Mouse (Mus musculus) layer of hippocampus, postnatal 14 days (tissue): Measurements from ENCODE around the gene Mest. TPM values are rescaled to one million over a fixed set of nuclear protein-coding genes. Genes with fewer than 3 reads are reported as not detected.

Experiments
- DNase-seq, 2 experiments: peaks; one replicate each; pipeline ENCODE4 v3.0.0; 2021 to 2022; ENCODE audit warnings: low spot score in 2 of 2, mixed read lengths in 1 of 2
- total RNA-seq, 2 experiments: library from RNA; stranded (reverse); gene quantifications; 2 replicates each; pipeline ENCODE4 v1.2.3; 2021

The Mest gene
- total RNA-seq, 2 experiments from 2014 or later: 72.8 to 77.3 TPM

DNA sequence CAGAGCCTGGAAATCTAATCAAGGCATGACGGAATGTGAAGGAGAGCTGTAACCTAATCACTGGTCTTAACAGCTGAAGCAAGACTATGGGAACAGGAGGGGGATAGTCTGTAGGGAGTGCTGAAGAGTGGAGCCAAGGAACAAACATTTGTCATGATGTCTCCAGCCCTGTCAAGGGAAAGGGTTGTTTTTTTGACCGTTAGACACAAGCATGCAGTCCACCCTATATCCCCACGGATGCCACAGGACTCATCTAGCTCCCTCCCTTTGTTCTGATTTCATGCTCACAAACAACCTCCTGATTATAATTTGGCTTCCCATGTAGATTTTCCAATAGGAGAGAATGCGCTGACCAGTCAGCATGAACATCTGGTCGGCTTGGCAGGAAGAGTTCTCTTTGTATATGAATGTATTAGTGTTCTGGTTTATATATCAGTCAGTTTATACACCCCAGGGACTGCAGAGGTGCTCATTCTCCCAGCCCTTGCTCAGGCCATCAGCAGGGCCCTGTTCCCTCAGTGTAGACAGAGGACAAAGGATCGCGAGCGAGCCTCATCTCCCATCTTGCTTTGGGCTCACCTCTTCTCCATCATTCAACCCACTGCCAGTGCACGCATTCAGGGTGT, 19.3 kb upstream of the Mest start:
- DNase-seq: no peak

DNA sequence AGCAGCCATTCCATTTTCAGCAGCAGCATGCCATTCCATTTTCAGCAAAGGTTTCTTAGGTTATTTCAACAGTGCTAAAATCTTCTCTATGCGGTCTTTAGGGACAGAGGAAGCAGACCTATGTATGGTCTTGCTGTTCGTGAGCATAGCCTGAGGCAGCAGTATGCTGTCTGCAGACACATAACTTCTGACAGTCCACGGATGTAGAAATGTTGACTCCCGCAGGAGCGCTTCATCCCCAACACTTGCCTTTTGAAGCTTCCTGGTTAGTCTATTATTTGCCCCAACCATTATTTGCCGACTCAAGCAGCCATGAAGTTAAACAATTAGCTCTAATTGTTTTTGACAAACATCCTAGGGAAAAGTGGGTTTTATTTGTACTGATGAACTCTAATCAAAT, 14.2 kb upstream of the Mest start:
- DNase-seq: no peak

DNA sequence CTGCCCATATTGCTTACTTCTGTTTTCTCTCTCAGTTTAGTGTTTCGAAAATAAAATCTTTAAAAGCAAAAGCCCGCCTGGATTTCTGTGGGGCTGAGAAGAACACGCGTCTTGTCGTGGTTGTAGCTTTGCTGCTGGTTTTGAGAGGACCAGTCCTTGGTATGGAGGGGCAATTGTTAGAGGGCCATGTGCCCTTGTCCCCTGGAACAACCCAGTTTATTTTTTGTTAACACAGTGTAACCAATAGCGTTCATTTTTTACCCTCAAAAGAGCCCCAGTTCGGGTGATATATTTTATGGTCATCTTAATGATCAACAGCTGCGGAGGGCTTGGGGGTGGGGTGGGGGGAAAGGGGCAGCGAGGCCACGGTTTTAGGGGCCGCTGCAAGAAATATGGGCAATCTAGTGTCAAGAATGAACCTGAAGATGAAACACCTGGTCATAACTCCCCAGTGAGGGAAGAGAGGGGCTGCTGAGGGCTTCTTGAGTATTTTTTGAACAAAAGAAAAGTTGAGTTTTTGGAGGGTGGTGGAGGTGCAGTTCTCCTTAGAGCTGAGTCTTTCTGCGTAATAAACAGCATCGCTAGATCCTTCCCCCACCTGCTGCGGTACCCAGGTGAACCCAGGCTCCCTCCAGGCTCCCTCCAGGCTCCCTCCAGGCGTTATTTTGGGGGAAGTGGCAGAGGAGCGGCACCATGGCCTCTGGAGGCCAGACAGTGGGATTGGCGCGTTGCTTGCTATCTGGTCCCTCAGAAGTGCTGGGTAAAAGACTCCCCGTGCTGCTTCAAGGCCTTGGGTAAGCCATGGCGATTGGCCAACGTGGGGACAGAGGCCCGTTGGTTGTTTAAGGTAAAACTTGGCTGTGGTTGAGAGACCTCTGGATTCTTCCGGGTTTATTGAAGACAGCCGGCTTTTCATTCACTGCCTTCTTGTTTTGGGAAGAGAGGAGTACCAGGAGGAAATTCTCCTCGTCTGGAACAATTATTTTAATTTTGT, 12.7 kb upstream of the Mest start:
- no peak for DNase-seq

DNA sequence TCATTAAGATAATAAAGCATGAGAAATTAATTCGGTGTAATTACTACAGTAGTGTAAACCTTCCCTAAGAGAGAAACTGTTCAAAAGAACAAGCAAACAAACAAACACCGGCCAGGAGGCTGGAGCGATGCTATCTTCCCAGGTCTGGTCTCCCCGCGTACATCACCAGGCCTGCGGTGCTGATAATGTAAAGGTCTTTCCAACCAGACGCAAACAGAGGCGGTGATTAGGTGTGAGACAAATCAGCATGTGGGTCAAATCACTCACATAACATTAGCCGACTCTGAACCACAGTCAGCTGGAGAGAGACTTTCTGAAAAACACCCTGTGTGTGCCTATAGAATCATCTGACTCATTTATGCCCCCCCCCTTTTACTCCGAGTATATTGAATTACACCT, 12.0 kb upstream of the Mest start:
- DNase-seq: no peak

DNA sequence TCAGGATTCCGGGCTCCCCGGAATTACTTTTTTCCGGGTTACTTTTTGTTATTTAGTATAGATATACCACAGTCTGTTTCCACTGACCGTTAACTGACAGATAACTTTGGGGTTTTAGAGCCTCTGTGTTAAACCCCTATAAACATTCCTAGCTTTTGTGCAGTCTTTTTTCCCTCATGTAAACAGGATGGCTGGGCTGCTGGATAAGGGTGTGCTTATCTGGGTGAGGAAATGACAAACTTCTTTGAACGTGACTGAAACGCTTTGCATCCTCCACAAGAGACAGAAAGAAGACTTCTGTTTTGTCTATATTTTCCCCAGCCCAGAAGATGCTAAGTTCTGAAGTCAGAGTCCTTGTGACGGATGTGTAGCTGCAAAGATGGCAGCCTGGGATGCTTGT, 10.9 kb upstream of the Mest start:
- no peak for DNase-seq

DNA sequence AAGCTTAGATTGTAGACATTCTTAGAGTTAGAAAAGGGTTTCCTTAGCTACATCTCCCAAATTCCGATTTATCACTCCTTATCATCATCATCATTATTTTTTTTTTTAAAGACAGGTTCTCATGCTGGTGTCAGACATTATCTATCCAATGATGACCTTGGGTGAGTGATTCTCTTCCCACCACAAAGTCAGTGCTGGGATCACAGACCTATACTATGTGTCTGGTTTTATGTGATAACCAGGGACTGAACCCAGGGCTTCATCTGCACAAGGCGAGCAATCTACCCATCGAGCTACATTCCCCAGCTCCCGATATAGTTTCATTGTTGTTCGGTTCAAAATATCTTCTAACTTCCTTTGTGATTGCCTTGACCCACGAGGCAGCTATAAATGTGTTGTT, 9.9 kb upstream of the Mest start:
- DNase-seq: no peak

DNA sequence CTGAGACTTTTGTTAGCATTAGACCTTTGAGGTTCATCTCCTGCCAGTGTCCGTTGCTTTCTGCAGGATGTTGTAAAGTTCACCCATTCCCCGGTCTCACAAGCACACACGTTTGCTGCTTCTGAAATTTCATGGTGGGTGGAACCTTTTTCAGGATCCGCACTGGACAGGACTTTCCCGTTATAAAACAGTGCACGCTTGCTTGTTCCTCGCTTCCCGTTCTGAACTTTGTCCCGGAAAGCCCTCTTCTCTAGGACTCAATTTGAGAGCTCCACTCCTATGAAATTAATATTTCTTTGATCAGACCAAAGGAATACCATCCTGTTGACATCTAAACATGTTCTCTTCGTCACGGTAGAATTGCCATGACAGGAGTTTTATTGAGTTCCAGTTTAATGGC, 9.5 kb upstream of the Mest start:
- DNase-seq: no peak

DNA sequence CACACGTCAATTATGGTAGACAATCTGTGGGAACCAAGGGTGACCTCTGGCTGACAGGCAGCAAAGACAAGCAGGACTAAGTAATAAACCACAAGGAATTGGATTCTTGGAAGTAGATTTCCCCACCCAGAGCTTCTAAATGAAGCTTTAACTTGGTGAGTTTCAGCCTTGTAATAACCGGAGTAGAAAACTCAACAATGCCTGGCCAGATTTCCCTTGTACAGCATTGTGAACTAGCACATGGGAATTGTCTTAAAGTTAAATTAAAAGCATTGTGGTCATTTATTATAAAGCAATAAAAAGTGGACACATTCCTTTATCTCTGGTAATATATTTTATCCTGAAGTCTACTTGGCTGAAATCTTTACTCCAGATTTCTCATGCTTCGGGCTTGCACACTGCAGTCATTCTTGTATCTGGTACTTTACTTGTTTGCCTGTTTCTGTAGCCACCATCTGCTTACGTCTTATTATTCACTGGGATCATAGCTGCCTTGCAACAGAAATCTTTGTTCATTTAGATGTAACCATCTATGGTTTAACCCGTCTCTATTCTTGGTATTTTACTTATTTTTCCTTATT, 8.4 kb upstream of the Mest start:
- no peak for DNase-seq

DNA sequence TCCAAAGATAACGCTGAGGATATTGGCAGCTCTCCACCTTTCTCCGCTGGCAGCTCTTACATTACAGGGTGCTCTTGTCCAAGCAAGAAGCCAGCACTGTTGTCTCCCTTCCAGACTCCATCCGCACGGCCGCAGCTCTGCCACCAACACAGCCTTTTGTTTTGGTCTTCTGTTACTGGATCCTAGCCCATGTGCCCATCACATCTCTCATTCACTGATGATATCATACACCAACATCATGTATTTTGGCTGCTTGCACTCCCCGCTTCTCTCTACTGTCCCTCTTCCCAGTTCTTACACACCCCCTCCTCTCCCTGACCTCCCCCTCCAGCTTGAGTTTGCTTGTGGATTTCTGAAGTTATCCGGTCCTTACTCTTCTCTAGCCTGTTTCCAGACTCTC, 6.6 kb upstream of the Mest start:
- DNase-seq: no peak

DNA sequence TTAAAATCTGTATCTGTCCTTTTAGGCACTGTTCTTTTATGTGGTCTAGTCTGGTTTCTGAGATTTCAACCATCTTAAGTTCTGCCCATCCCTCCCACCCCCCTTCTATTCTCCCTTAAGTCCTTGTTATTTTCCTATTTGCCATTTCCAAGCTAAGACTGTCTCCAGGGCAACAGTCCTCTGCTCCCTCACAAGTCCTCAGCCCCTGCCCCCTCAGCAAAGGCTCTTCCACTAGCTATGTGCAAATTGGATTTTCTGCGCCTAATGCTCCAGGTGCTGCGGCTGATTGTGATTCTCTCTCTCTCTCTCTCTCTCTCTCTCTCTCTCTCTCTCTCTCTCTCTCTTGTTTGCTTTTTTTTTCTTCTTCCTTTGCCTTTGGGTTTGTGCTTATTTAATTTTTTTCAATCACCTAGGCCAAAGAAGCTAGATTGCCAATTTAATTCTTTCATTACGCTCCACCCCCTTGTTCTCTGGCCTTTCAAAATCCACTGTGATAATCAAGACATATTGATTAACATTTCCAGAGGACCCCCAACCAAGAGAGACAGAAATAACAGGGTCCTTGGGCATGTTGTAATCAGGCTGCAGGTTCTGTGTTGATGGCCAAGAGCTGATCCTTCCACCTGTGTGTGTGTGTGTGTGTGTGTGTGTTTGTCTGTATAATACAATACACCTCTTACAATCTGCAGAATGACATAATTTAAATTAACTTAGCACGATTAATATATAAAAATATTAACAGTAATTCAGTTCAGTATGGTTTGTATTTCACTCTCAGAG, 772 bp upstream of the Mest start:
- no peak for DNase-seq

DNA sequence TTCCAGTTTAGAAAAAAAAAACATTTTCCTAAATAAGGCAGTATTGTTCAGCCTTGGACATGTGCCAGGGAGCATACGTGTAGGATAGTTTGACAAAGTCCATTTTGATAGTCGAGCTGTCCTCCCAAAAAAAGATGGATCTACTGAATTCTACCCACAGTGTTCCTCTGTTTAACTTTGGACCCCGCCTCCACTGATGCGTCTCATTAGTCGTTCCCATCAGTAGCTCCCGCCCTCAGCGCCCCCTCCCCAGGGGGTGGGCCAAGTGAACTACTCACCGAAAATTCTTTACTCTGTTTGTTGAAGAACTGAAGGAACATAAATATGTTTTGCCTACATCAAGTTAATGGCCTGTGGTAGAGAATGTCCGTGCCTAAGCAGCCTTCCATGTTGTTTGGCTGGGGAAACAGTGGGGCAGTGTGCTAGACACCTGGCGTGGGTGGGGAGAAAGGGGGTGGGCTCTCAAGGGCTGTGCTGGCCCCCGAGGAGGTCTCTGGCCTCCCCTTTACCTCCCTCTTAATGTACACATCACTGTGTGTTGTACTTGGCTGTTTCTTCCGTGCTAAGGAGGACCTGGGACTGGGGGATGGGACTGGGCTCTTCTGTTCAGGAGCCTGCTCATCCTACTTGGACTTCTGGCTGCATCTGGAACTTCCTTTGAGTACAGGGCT, 7.1 kb downstream of the Mest start:
- no peak for DNase-seq

DNA sequence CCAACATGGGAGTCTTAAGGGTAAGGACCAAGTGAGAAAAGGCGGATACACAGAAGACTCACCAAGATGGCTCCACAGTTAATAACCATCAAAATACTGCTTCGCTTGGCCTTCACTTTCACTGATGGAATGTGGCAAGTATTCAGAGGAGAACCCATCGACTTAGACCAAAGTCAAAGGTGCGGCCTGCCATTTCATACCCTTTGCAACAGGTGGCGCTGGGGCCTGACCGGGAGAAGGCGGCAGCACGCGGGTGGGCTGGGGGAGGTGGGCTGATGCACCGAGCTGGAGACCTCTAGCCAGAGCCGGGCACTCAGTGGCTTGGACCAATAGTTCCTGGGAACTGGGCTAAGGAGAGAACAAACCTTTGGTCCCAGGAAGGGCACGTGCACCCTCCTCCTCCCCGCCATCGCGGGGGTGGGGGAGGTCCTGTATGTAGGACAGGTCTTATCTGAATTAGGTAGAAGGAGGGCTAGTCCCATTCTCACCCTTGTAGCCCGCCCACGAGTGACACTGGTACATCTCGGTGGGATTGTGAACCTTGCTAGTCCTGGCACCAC, 9.3 kb downstream of the Mest start:
- no peak for DNase-seq

DNA sequence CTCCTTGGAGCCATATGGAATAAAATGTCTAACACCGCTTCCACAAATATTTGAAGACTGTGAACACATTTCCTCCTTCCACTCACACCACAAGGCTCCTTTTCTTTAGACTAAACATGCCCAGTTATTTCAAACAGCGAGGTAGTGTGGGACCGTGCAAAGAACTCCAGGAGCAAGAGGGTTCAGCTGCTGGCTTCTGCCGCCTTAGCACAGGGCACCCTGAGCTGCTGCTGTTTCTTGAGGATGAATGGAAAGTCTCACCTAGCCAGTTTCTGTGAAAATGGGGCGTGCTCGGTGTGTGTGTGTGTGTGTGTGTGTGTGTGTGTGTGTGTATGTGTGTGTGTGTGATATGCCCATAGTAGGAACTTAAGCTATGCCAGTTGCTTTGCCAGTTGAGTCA, 11.1 kb downstream of the Mest start:
- DNase-seq: no peak

DNA sequence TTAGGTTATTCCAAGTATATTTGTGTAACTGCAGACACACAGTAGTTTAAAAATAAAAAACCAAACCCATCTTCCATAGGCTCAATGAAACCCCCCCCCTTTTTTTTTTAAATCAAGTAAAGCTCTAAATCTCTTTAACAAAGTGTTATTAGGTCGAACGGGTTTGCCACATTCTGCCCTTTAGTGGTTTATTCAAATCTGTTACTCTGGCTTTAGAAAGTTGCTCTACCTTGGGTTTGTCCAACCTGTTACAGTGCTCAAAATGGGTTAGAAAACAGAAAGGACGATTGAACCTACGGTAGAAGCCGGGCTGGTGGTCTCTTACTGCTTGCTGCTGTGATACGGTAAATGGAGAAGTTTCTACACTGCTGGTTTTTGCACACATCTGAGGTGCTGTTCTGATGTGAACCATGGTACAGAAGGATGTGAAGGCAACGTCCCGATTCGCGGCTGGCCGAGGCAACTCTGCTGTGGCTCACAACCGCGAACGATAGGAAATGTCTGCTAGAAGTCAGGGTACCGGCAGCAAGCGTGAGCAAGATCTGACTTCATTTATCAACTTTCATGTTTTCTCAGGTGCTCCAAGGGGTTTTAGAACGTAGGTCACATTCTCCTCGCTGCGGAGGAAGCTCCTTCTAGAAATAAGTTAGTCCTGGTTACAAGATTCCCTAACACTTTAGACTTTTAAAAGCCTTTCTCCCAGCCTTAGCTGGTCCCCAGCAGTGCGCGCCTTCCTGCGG, 11.8 kb downstream of the Mest start:
- no peak for DNase-seq

DNA sequence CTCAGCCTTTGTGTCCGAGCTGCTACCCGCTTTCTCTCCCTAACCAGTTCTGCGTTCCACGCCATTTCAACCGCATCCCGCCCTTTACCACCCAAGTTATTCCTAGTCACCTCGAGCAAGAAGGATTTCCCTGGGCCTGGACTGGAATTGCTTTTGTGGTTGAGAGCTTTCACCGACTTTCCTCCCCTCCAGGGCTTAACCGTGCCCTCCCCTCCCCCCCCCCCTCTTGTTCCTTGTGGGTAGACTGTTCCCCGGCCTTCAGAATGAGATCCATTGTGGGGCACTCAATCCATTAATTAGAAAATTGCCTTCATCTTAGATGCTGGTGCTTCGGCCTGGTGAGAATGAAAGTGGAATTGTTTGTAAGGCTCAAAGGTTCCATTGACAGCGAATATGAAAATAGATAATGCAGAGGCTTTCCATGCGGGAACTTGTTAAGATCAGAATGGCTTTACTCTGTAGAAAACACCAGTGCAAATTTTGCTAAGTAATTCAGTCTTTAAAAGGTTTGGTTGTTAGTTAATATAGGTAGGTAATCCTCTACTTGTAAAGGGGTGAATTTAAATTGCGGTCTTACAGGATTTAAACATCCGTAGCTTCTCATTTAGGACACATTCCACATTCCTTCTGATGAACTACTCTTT, 12.5 kb downstream of the Mest start:
- no peak for DNase-seq

DNA sequence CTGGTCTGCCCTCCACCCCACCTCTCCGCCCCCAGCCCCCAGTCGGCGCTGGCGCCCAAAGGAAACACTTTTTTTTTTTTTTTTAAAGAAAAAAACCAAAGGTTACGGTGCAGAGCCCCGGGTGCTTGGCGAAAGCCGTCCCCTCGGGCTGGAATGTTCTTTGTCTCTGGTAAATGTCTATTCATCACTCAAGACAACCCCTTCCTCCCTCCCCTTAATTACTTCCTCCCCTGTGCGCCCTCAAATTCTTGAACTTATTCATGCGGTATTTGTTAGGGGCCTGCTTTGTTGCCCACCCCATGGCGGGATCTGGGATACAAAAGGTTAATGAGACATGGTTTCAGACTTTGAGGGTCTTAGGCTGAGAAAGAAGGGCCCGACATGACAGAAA, 13.0 kb downstream of the Mest start:
- no peak for DNase-seq

DNA sequence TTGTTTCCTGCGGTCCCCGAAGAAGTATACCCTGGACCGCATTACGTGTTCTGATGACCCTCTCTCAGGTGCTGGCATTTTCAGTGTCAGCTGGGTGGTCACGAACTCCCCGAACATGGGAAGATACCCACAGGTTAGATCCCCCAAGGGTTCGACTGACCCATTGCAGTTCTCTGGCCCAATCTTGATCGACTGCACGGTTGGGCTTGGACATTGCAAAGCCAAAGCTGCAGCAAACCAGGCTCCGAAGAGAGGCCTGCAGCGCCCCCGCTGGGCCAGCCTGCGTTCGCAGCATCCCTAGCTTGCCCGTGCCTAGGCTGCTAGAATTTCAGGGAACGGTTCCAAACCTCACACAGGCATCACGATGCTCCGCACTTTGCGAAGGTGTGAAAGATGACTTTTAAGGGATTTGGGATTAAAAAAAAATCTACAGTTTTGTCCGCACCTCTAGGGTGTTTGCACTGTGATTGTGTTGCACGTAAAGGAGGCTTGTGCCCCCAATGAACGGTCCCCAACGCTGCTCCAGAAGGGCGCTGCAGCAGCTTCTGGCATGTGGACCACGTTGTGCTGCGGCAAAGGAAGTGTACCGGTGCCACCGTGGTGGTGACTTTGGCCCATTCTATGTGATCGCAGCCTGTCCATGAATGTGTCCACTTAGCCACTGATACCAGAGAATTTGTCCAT, 13.7 kb downstream of the Mest start:
- peak; percentile 57 to 72 for DNase-seq

DNA sequence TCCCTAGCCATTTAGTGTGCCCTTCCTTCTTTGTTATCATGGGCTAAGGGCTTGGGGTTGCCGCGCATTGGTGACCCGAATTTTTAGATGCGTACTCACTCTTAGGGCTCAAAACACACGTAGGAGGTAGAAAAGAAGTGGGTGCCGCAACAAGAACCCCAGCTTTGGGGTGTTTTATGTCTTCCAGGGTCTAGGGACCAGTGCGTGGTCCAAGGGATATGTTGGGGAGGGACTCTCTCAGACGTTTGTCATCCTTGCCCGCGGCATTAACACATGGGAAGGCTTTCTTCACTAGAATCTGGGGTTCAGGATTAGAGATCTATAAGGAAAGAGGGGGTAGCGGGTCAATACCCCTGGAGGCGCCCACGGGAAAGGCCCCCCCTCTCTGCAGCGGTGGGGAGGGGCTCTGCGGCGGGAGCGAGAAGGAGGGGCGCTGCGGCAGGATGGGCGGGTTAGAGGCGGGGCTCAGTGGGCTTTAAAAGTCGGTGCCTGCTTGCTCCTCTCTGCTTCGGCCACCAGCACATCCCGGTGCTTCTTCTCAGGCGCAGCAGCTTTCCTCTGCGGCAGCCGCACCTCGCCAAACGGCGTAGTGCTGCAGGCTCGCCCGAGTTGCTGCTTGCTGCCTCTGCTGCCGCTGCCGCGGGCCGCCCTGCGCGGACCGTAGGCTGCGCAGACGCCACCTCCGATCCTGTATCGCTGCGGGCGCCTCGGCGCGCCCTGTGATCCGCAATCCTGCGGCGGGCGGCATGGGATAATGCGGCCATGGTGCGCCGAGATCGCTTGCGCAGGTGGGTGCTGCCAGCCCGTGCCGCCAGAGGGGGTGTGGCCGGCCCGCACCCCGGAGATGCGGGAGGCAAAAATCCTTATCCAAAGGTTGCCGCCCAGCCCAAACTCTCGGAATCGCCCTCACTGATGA, 14.5 kb downstream of the Mest start:
- DNase-seq: peak; percentile 72 to 73
